Mouse (Mus musculus) ovary, adult 10 weeks (tissue): ENCODE results near the gene Lig3. TPM values are rescaled to one million over a fixed set of nuclear protein-coding genes. Genes with fewer than 3 reads are reported as not detected.

Source experiments
- polyA plus RNA-seq: library from polyadenylated mRNA; stranded (reverse); fragments of 350-450 nt; fragmentation: Illumina TruSeq; extraction: RNeasy Lipid Tissue Mini Kit (QIAGEN cat#74804); gene quantifications from one replicate; pipeline ENCODE4 v1.2.3, GENCODE M21; 2014

Lig3 gene
- 37.7 TPM for polyA plus RNA-seq

GRCm38 (mm10) chr11:82780983-82781903, at the start of gene Lig3:
Lig3 (plus strand) TSS chr11:82781108.

GRCm38 (mm10) chr11:82763742-82764437, 17.0 kb upstream of the Lig3 start, which contains the start of the genes Cct6b and Zfp830:
Cct6b (minus strand) TSS chr11:82764321.
Zfp830 (plus strand) TSS chr11:82764345.

Other genes starting within 250 kb of the Lig3 start
- not detected for gene Cct6b, start 16.8 kb upstream of the Lig3 start, polyA plus RNA-seq
- gene Zfp830, start 16.8 kb upstream of the Lig3 start, polyA plus RNA-seq: 25.3 TPM
- 10.5 TPM for gene Rffl, start 90.1 kb downstream of the Lig3 start, polyA plus RNA-seq
- gene Rad51d, start 109.5 kb downstream of the Lig3 start, polyA plus RNA-seq: 9.7 TPM
- gene Fndc8, start 111.0 kb downstream of the Lig3 start, polyA plus RNA-seq: not detected
- 4.3 TPM for gene Nle1, start 127.3 kb downstream of the Lig3 start, polyA plus RNA-seq
- gene Unc45b, start 129.4 kb downstream of the Lig3 start, polyA plus RNA-seq: 2.1 TPM
- gene Slfn5, start 170.2 kb downstream of the Lig3 start, polyA plus RNA-seq: 20.1 TPM
- gene Slfn9, start 210.7 kb downstream of the Lig3 start, polyA plus RNA-seq: 39.7 TPM
- 9.2 TPM for gene Slfn8, start 239.7 kb downstream of the Lig3 start, polyA plus RNA-seq